Mouse (Mus musculus) lung, postnatal 0 days (tissue): ENCODE measurements around the gene Lrmda. TPM values are rescaled to one million over a fixed set of nuclear protein-coding genes. Genes with fewer than 3 reads are reported as not detected.

Experiments
- ATAC-seq: fragments of 200-750 bp; cut with Nextera tagmentation; 2 replicates; pipeline ENCODE4 v1.8.0; 2017; ENCODE audit warnings: moderate library complexity
- DNase-seq: peaks from one replicate; pipeline ENCODE4 v3.0.0-alpha.2; 2016; ENCODE audit warnings: low spot score
- H3K27ac ChIP-seq: fragments of 300-500 bp; sonication (generic); 2 replicates; pipeline ENCODE4 v1.5.1; 2014; ENCODE audit warnings: antibody characterized with exemption, mild to moderate bottlenecking, low read length, mixed read lengths
- H3K27me3 ChIP-seq: fragments of 300-500 bp; sonication (generic); replicated peaks from 2 replicates; pipeline ENCODE4 v1.6.1; 2014; ENCODE audit warnings: low read length, mixed read lengths; ENCODE audit not compliant: insufficient read depth
- H3K36me3 ChIP-seq: fragments of 300-500 bp; sonication (generic); 2 replicates; pipeline ENCODE4 v1.6.1; 2014; ENCODE audit warnings: low read length, mixed read lengths; ENCODE audit not compliant: insufficient read depth
- H3K4me1 ChIP-seq: fragments of 300-500 bp; sonication (generic); 2 replicates; pipeline ENCODE4 v1.6.1; 2014; ENCODE audit warnings: antibody characterized with exemption, low read depth, low read length, mixed read lengths; ENCODE audit not compliant: insufficient read depth
- H3K4me2 ChIP-seq: fragments of 300-500 bp; sonication (generic); replicated peaks from 2 replicates; pipeline ENCODE4 v1.6.1; 2014; ENCODE audit warnings: low read depth, mild to moderate bottlenecking, low read length, moderate library complexity, mixed read lengths
- H3K4me3 ChIP-seq: fragments of 300-500 bp; sonication (generic); 2 replicates; pipeline ENCODE4 v1.5.1; 2014; ENCODE audit warnings: low read depth, low read length
- H3K9ac ChIP-seq: fragments of 300-500 bp; sonication (generic); replicated peaks from 2 replicates; pipeline ENCODE4 v1.6.1; 2014; ENCODE audit warnings: low read depth, mild to moderate bottlenecking
- H3K9me3 ChIP-seq: fragments of 300-500 bp; sonication (generic); 2 replicates; pipeline ENCODE4 v1.6.1; 2016; ENCODE audit warnings: low read length, mixed read lengths
- CTCF ChIP-seq: IDR thresholded peaks from 2 replicates; pipeline ENCODE4 v1.5.1; 2016; ENCODE audit warnings: antibody characterized with exemption, mild to moderate bottlenecking
- EP300 ChIP-seq: IDR thresholded peaks from 2 replicates; pipeline ENCODE4 v1.6.1; 2016; ENCODE audit warnings: antibody characterized with exemption, mild to moderate bottlenecking, control low read depth
- WGBS: fragments of 180-500 bp; shearing (Covaris S2); extraction: QIAGEN DNeasy Blood & Tissue Kit; methylation state at CpG from one replicate; pipeline ENCODE4 v1.1.7; 2014; 5-methylcytosine and 5-hydroxymethylcytosine counted together
- polyA plus RNA-seq: library from polyadenylated mRNA; unstranded; fragments of >200 nt; fragmentation: Nextera tagmentation; extraction: Ambion mirVana; gene quantifications from 2 replicates; pipeline ENCODE4 v1.2.1, GENCODE M21; 2015

Lrmda gene
- polyA plus RNA-seq, 1 experiment from 2014 or later, result 0.86 TPM

DNA sequence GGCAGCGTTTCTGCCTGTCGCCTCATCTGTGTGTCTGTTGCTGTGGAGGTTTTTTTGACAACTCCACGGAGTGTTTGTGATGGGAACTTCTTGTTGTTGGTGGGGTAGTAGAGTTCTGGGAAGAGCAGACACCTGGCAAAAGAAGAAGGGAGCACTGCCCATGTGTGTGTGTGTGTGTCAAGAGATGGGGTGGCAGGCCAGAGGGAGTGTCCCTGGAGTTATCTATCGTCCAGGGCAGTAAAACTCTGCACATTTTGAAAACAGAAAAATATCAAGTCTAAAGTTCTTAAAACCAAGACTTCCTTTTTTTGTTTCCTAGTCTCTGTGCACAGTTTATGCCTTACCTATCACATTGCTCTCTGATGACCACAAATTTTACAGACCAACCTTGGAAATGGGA lies 165.9 kb downstream of the Lrmda start:
- Histone ChIP-seq H3K36me3 (no peaks in the 10 kb centered on the region), H3K27me3 (no peaks in the 10 kb centered on the region), H3K4me2 (no peak overlapping the region), H3K27ac (no peak overlapping the region), H3K9ac (no peak overlapping the region), H3K9me3 (no peaks in the 10 kb centered on the region), H3K4me1 (no peaks in the 10 kb centered on the region), H3K4me3 (no peak overlapping the region)
- DNase-seq, result no peak
- WGBS, result 58% methylated on average over 4 of the region's 4 CpGs
- no peak for TF ChIP-seq EP300
- no peak for TF ChIP-seq CTCF
- no peak for ATAC-seq

DNA sequence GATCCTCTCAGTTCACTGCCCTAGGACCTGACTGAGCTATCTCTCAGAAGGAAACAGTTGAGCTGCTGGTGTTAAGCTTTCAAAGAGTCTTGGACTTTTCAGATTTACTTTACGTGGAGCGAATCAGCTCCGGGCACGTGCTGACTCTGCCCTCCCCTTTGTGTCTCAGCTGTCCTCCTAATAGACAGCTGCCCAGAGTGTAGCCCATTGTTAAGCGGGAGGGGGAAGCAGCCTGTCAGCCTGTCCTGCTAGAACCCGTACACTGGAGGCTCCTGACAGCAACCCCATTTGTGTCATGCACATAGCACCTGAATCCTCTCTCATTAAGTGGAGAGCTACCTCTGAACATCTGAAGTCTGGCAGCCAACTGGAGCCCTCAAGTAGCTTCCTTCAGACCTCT lies 170.6 kb downstream of the Lrmda start:
- Histone ChIP-seq H3K36me3 (no peaks in the 10 kb centered on the region), H3K27ac (no peak overlapping the region), H3K27me3 (no peaks in the 10 kb centered on the region), H3K4me3 (no peak overlapping the region), H3K9me3 (no peaks in the 10 kb centered on the region), H3K4me2 (no peak overlapping the region), H3K4me1 (no peaks in the 10 kb centered on the region), H3K9ac (no peak overlapping the region)
- ATAC-seq (no peak), DNase-seq (no peak)
- TF ChIP-seq CTCF, result no peak
- WGBS, result 40% methylated on average over 6 of the region's 6 CpGs

DNA sequence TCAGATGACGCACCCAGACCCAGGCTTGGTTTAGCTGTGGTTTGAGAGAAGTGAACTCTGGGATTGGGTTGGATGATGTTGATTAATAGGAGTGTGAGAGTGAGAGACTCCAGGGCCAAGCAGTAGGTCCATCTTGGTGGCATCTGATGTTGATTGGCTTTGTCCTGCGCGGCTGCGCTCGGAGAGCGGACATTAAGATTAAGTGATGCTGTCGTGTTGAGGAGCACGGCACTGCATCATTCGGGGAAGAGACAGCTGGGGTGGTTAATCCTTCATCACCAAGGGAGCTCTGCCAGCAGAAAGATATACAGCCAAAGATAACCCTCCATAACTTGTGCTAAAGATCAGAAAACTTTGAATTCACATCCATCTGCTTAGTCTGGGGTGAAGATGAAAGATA lies 172.7 kb downstream of the Lrmda start:
- H3K9me3 ChIP-seq, result no peaks in the 10 kb centered on the region
- H3K9ac ChIP-seq, result no peak overlapping the region
- no peaks in the 10 kb centered on the region for H3K36me3 ChIP-seq
- no peak overlapping the region for H3K27ac ChIP-seq
- 58% methylated on average over 9 of the region's 9 CpGs for WGBS
- ATAC-seq (no peak), DNase-seq (no peak)
- no peaks in the 10 kb centered on the region for H3K4me1 ChIP-seq
- H3K4me3 ChIP-seq, result no peak overlapping the region
- no peaks in the 10 kb centered on the region for H3K27me3 ChIP-seq
- TF ChIP-seq EP300, result no peak
- TF ChIP-seq CTCF, result no peak
- no peak overlapping the region for H3K4me2 ChIP-seq

DNA sequence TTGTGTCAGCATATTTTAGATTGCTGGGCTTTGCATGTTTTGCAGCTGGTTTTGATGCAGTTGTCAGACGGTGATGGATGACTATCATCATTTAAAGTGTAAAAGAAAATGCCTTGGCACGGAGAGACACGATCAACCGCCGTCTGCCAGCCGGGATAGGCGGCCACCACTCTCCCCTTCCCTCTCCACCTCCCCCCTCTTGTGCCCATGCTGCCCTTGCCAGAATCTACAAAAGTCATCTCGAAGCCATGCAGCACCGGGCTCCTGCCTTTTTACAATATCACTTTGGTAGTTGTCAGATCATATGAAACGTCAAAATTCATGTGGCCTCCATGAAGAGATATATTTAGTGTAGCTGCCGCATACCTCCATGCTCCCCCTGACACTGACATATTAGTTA lies 178.5 kb downstream of the Lrmda start:
- no peaks in the 10 kb centered on the region for H3K36me3 ChIP-seq
- DNase-seq, result no peak
- no peak for ATAC-seq
- WGBS, result 30% methylated on average over 11 of the region's 11 CpGs
- no peaks in the 10 kb centered on the region for H3K4me1 ChIP-seq
- H3K27me3 ChIP-seq, result no peaks in the 10 kb centered on the region
- no peak for TF ChIP-seq EP300
- no peak for TF ChIP-seq CTCF
- no peak overlapping the region for H3K4me3 ChIP-seq
- H3K27ac ChIP-seq, result no peak overlapping the region
- no peak overlapping the region for H3K4me2 ChIP-seq
- no peaks in the 10 kb centered on the region for H3K9me3 ChIP-seq
- H3K9ac ChIP-seq, result no peak overlapping the region

GRCm38 (mm10) chr14:22198641-22199425 lies 179.3 kb downstream of the Lrmda start:
- WGBS, result 50% methylated on average over 12 of the region's 12 CpGs

DNA sequence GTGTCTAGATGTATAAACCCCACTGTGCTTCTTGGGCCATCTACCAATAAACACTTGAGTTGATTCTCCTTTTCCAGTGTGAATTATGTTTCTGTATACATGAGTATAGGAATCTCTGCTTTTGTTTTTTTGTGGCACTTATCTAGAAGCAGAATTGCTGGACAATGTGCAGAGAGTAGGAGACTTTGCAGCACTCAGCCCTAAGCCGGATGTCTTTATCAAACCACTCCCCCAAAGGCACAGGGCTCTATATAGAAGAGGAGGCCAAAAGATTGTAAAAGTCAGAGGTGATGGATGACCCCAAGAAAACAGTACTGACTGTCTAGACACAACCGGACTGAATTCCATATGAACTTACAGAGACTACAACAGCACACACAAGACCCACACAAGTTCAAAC lies 182.2 kb downstream of the Lrmda start:
- Histone ChIP-seq H3K9ac (no peak overlapping the region), H3K9me3 (no peaks in the 10 kb centered on the region), H3K4me1 (no peaks in the 10 kb centered on the region), H3K36me3 (no peaks in the 10 kb centered on the region), H3K4me2 (no peak overlapping the region), H3K27ac (no peak overlapping the region), H3K4me3 (no peak overlapping the region), H3K27me3 (no peaks in the 10 kb centered on the region)
- whole genome bisulfite sequencing, result 58% methylated on average over 2 of the region's 2 CpGs
- no peak for DNase-seq
- ATAC-seq, result no peak
- TF ChIP-seq EP300 (no peak), CTCF (no peak)

More at GRCm38 (mm10) chr14:22198641-22199425, 179.3 kb downstream of the Lrmda start:
- Histone ChIP-seq H3K36me3 (no peaks in the 10 kb centered on the region), H3K4me2 (no peak overlapping the region), H3K9ac (no peak overlapping the region), H3K9me3 (no peaks in the 10 kb centered on the region), H3K27me3 (no peaks in the 10 kb centered on the region), H3K4me1 (no peaks in the 10 kb centered on the region), H3K27ac (no peak overlapping the region), H3K4me3 (no peak overlapping the region)
- peak; percentile 36; the same call in 1 of the 2 replicates for TF ChIP-seq EP300
- no peak for TF ChIP-seq CTCF
- peak; percentile 76 for ATAC-seq
- peak; percentile 51 for DNase-seq
